Mouse (Mus musculus) G1E (cell line): Measurements from ENCODE around the gene Leo1. TPM values are rescaled to one million over a fixed set of nuclear protein-coding genes. Genes with fewer than 3 reads are reported as not detected.
"Not testable (repeated sequence)": the region's sequence is repeated elsewhere in the genome, so short reads cannot be mapped to it uniquely, and the experiment has no call there.

Experiments used
- ATAC-seq: 2 replicates; pipeline ENCODE4 v1.8.0; 2016; ENCODE audit warnings: mild to moderate bottlenecking; ENCODE audit not compliant: insufficient number of reproducible peaks, poor library complexity, low FRiP score, severe bottlenecking; ENCODE audit errors: extremely low read depth
- DNase-seq: peaks from one replicate; pipeline ENCODE4 v3.0.0; 2012; ENCODE audit warnings: low spot score
- H3K27me3 ChIP-seq: 2 replicates; pipeline ENCODE4 v1.6.1; 2012; ENCODE audit warnings: mild to moderate bottlenecking, low read length, inconsistent platforms; ENCODE audit not compliant: insufficient read depth
- H3K36me3 ChIP-seq: replicated peaks from 2 replicates; pipeline ENCODE3; 2012; ENCODE audit warnings: mild to moderate bottlenecking, inconsistent platforms
- H3K4me1 ChIP-seq: 2 replicates; pipeline ENCODE4 v1.6.1; 2012; ENCODE audit warnings: low read depth, low read length, inconsistent platforms, mixed read lengths; ENCODE audit not compliant: insufficient read depth
- H3K4me3 ChIP-seq: 2 replicates; pipeline ENCODE4 v1.5.1; 2012; ENCODE audit warnings: low read depth, mild to moderate bottlenecking, inconsistent platforms, low read length, moderate library complexity, mixed read lengths
- H3K9me3 ChIP-seq: replicated peaks from 2 replicates; pipeline ENCODE4 v1.6.1; 2012; ENCODE audit warnings: inconsistent platforms
- CTCF ChIP-seq: IDR thresholded peaks from 2 replicates; pipeline ENCODE4 v1.5.1; 2012; ENCODE audit warnings: low read depth, low read length, inconsistent platforms, mixed read lengths
- GATA1 ChIP-seq: IDR thresholded peaks from 2 replicates; pipeline ENCODE4 v1.6.1; 2012; ENCODE audit warnings: borderline replicate concordance, low read length, inconsistent platforms, mixed read lengths
- GATA2 ChIP-seq: IDR thresholded peaks from 2 replicates; pipeline ENCODE4 v1.6.1; 2012; ENCODE audit warnings: low read depth, low read length, inconsistent platforms, borderline replicate concordance
- POLR2AphosphoS5 ChIP-seq: IDR thresholded peaks from 2 replicates; pipeline ENCODE4 v1.6.1; 2012; ENCODE audit warnings: low read depth, low read length, inconsistent platforms; ENCODE audit not compliant: insufficient replicate concordance
- TAL1 ChIP-seq: conservative IDR thresholded peaks from 2 replicates; pipeline ENCODE4 v1.6.1; 2012; ENCODE audit warnings: low read depth, low read length, inconsistent platforms, mixed read lengths
- polyA plus RNA-seq: library from polyadenylated mRNA; stranded (reverse); fragments of >175 nt; gene quantifications from 2 replicates; pipeline ENCODE4 v1.2.3, GENCODE M21; 2012
- total RNA-seq, 2 experiments: library from RNA; stranded (forward) in 1 of 2; stranded (reverse) in 1 of 2; fragments of 200-1000 nt in 1 of 2; fragments of >200 nt in 1 of 2; fragmentation: Nextera tagmentation in 1 of 2; gene quantifications; 2 replicates each; pipeline ENCODE4 v1.2.3; 2014 to 2017

The Leo1 gene
- total and polyA plus RNA-seq, 3 experiments, result 14.4 to 48.3 (median 21.1) TPM

- H3K4me1 ChIP-seq, result 0 out of 2 replicates have a peak, but pooled peaks cover 2% of the 10 kb centered on the region
- H3K36me3 ChIP-seq, result no peaks in the 10 kb centered on the region
- TF ChIP-seq GATA1, result no peak
- TF ChIP-seq POLR2AphosphoS5, result no peak
- no peak for TF ChIP-seq TAL1
- TF ChIP-seq GATA2, result no peak
- no peak for TF ChIP-seq CTCF
- ATAC-seq, result no peak
- H3K4me3 ChIP-seq, result no peak overlapping the region
- no peaks in the 10 kb centered on the region for H3K9me3 ChIP-seq
- peaks cover 12% of the 10 kb centered on the region; the same call in 1 of the 2 replicates for H3K27me3 ChIP-seq
- DNase-seq, result no peak
Observed at GRCm38 (mm10) chr9:75480536-75481075, 39.3 kb downstream of the Leo1 start.

DNA sequence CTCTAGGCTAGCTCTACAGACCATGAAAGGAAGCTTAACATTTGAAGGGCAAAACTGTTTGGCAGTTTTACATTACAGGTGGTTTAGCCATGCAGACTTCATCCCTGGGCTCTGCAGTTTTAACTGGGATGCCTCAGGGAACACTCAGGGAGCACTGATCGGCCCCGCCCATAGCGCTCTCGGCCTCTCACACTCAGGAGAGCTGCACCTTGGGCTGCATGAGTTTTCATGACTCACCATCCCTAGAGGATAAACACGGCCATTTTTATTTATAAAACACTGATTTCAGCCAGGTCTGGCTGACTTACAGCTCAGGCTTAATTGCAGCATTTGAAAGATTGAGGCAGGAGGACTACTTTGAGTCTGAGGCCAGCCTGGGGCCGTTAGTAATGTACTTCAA is 43.9 kb downstream of the Leo1 start:
- no peaks in the 10 kb centered on the region for H3K36me3 ChIP-seq
- peaks cover 10% of the 10 kb centered on the region; the same call in 1 of the 2 replicates for H3K27me3 ChIP-seq
- no peaks in the 10 kb centered on the region for H3K4me1 ChIP-seq
- no peak for ATAC-seq
- no peaks in the 10 kb centered on the region for H3K9me3 ChIP-seq
- no peak overlapping the region for H3K4me3 ChIP-seq
- no peak for DNase-seq
- TF ChIP-seq POLR2AphosphoS5 (no peak), GATA1 (no peak), CTCF (no peak), TAL1 (no peak), GATA2 (no peak)

DNA sequence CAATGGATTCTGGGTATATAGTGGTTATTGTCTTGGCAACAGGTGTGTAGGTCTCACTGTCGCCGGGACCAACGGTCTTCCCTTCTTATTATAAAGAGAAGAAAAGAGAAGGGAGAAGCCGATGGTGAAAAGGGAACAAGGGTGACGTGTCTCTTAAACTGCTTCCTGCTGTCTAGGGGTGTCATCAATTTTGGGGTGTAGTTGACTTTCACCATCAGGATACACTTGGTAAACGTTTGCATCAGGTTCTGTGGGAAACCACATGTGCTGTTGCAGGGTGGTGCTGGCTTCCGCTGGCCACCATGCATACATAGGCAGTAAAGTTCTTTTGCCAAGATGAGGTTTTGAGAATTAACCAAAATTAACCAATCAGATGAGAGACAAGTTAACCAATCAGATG is 46.9 kb downstream of the Leo1 start:
- not testable (repeated sequence) for H3K27me3 ChIP-seq, H3K4me3 ChIP-seq, ATAC-seq, H3K9me3 ChIP-seq, H3K4me1 ChIP-seq, H3K36me3 ChIP-seq, DNase-seq

- DNase-seq (no peak), ATAC-seq (no peak)
- H3K9me3 ChIP-seq, result no peaks in the 10 kb centered on the region
- no peak overlapping the region for H3K4me3 ChIP-seq
- TF ChIP-seq CTCF (no peak), GATA2 (no peak), POLR2AphosphoS5 (no peak), GATA1 (no peak)
- peaks cover 24% of the 10 kb centered on the region for H3K36me3 ChIP-seq
- H3K4me1 ChIP-seq, result no peaks in the 10 kb centered on the region
- 0 out of 2 replicates have a peak, but pooled peaks cover 6% of the 10 kb centered on the region for H3K27me3 ChIP-seq
Observed at GRCm38 (mm10) chr9:75494407-75495005, 53.2 kb downstream of the Leo1 start.

DNA sequence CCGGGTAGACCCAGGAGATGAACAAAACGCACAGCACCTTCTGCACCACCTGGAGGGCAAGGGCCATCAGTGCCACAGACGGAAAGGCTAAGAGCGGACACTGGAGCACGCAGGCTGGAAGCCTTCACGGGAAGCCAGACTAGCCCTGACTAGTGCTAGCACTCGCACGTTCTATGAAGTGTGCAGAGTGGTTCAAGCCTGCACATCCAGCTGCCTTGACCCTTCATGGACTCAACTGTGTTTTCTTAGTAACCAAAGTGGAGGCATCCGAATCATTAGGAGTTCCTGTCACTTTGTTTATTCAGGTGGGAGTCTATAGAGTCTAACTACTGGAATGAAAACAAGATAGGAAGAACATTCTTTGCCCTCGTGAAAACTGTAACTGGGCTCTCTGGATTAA is 54.6 kb downstream of the Leo1 start:
- Histone ChIP-seq H3K27me3 (0 out of 2 replicates have a peak, but pooled peaks cover 4% of the 10 kb centered on the region), H3K36me3 (peaks cover 34% of the 10 kb centered on the region), H3K4me1 (no peaks in the 10 kb centered on the region), H3K9me3 (no peaks in the 10 kb centered on the region), H3K4me3 (no peak overlapping the region)
- ATAC-seq (no peak), DNase-seq (no peak)
- no peak for TF ChIP-seq CTCF
- TF ChIP-seq GATA1, result no peak
- no peak for TF ChIP-seq GATA2
- TF ChIP-seq TAL1, result no peak
- no peak for TF ChIP-seq POLR2AphosphoS5

GRCm38 (mm10) chr9:75498571-75498970 is 57.2 kb downstream of the Leo1 start:
- no peak for ATAC-seq
- Histone ChIP-seq H3K27me3 (no peaks in the 10 kb centered on the region), H3K36me3 (peaks cover 55% of the 10 kb centered on the region), H3K4me1 (no peaks in the 10 kb centered on the region), H3K4me3 (no peak overlapping the region), H3K9me3 (no peaks in the 10 kb centered on the region)
- no peak for DNase-seq
- TF ChIP-seq TAL1, result no peak

GRCm38 (mm10) chr9:75504311-75504710 is 63.0 kb downstream of the Leo1 start:
- Histone ChIP-seq H3K27me3 (no peaks in the 10 kb centered on the region), H3K36me3 (peaks cover 81% of the 10 kb centered on the region), H3K4me3 (no peak overlapping the region), H3K9me3 (no peaks in the 10 kb centered on the region), H3K4me1 (no peaks in the 10 kb centered on the region)
- ATAC-seq, result no peak
- no peak for DNase-seq
- TF ChIP-seq CTCF (no peak), POLR2AphosphoS5 (no peak), GATA2 (no peak), TAL1 (no peak), GATA1 (no peak)
